8 mouse cellular contexts compared by ENCODE assay signal in genomic region chr19:29251191-29251957, GRCm38 (mm10). TPM values are rescaled to one million over a fixed set of nuclear protein-coding genes. Genes with fewer than 3 reads are reported as not detected.
DNase-seq lines count a peak whose midpoint lies in the region; ATAC-seq and TF ChIP-seq lines count a peak whose summit lies in the region.

Jak2 (plus strand) TSS chr19:29251828.

- under 1% methylated on average over 39 of the region's 114 CpGs for WGBS in lung, postnatal 0 days

- DNase-seq in MN1 (ENCODE audit: low spot score), result peak; percentile 93
- peak; percentile 86 for DNase-seq in cerebellum, adult 8-10 months
- peak; percentile 86 for DNase-seq in forelimb bud, embryonic 11.5 days (ENCODE audit: low read depth, low spot score)
- peak; percentile 95 for DNase-seq in heart, postnatal 4 days
- DNase-seq in layer of hippocampus, postnatal 10 days (ENCODE audit: low spot score in 2 of 2), result peak; percentile 86 to 93
- DNase-seq in lung, postnatal 0 days (ENCODE audit: low spot score), result peak; percentile 98
- peak; percentile 77 for DNase-seq in ovary, postnatal 10 days (ENCODE audit: low spot score)
- peak; percentile 92 for DNase-seq in thymus, postnatal 0 days (ENCODE audit: low spot score)

- H3K36me3 ChIP-seq in lung, postnatal 0 days (ENCODE audit: insufficient read depth, low read length), result no peaks in the 10 kb centered on the region

- TF ChIP-seq CTCF in lung, postnatal 0 days (IDR thresholded peaks at IDR 0.05), result peak; percentile 60

- H3K4me2 ChIP-seq in lung, postnatal 0 days (replicated peaks; ENCODE audit: low read depth, low read length), result peak within 1 kb of the TSS; percentile 75

- peaks cover 10% of the 10 kb centered on the region; the same call in 1 of the 2 replicates for H3K4me1 ChIP-seq in lung, postnatal 0 days (ENCODE audit: insufficient read depth, low read depth, low read length)

- no peaks in the 10 kb centered on the region for H3K27me3 ChIP-seq in lung, postnatal 0 days (replicated peaks; ENCODE audit: insufficient read depth, low read length)

- peak within 1 kb of the TSS; percentile 73 for H3K4me3 ChIP-seq in lung, postnatal 0 days (ENCODE audit: low read depth, low read length)

- peak; percentile 95 for ATAC-seq in lung, postnatal 0 days

- H3K9ac ChIP-seq in lung, postnatal 0 days (replicated peaks; ENCODE audit: low read depth), result peak within 1 kb of the TSS; percentile 88

- no peaks in the 10 kb centered on the region for H3K9me3 ChIP-seq in lung, postnatal 0 days (ENCODE audit: low read length)

- H3K27ac ChIP-seq in lung, postnatal 0 days (ENCODE audit: low read length), result peak within 1 kb of the TSS; percentile 93

- TF ChIP-seq EP300 in lung, postnatal 0 days (IDR thresholded peaks at IDR 0.05), result no peak

RNA-seq across cellular contexts. Expression of gene Jak2, which starts in this region (rescaled TPM):
- 10 to 100 TPM; 17.8 to 18.0 TPM for total RNA-seq in heart, postnatal 4 days (2021)
- total RNA-seq in layer of hippocampus, postnatal 10 days (2021), result 10 to 100 TPM; 31.9 to 32.1 TPM
- polyA plus RNA-seq in lung, postnatal 0 days (2015; fragmentation: Nextera tagmentation; extraction: Ambion mirVana), result 9.6 and 9.9 TPM in 2 replicates
- 15.8 and 16.7 TPM in 2 replicates for polyA plus RNA-seq in thymus, postnatal 0 days (2015; fragmentation: Nextera tagmentation; extraction: Ambion mirVana)

Comparison
In these comparisons a context has a peak if more than half of its experiments do, and no peak if none do; other contexts are left out.
1. Peak in every context shown above with its lines: DNase-seq, ATAC-seq, H3K4me3 ChIP-seq and H3K27ac ChIP-seq.